Mouse (Mus musculus): ENCODE data around the gene Gm29797. TPM values are rescaled to one million over a fixed set of nuclear protein-coding genes. Genes with fewer than 3 reads are reported as not detected.

The Gm29797 gene
- polyA plus RNA-seq, 1 experiment from 2014 or later, result not detected

- Histone ChIP-seq H3K27me3 (replicated peaks; ENCODE audit: low read depth, poor library complexity, severe bottlenecking) (no peaks in the 10 kb centered on the region), H3K9me3 (no peaks in the 10 kb centered on the region), H3K36me3 (replicated peaks) (peaks cover 42% of the 10 kb centered on the region), H3K27ac (replicated peaks) (no peak overlapping the region), H3K4me3 (no peak overlapping the region), H3K4me1 (peaks cover 34% of the 10 kb centered on the region)
- 84% methylated on average over 7 of the region's 7 CpGs for WGBS
- no peak for DNase-seq (ENCODE audit: low spot score)
These were observed 1.7 kb downstream of the Gm29797 start for GRCm38 (mm10) chr2:181658528-181658927.

DNA sequence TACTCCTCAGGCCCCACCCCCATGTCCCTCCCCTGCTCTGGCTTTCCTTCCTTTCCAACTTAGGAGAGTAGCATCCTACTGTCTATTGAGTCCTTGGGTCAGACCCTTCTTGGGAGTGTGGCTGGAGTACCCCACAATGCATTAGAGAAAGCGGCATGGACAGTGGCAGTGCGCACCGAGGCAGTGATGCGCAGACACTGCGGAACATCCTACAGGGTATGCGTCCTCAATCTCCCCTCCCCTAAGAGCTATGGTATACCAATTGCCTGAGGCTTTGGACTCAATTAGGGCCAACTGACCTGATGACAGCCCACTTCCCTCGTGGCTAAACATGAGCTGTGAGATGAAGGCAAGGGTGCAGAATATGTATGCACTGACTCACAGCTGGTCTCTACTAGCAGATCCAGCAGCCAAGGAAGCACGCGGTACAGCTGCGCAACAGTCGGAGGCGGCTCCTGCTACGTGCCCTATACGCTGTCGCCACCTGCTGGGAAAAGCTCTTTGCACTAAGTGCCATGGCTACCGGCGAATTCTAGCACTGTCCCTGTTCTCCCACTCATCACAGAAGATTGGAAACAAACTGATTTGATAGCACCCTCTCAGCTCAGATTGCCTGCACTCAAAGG, 2.2 kb downstream of the Gm29797 start:
- peak; percentile 51 for DNase-seq (ENCODE audit: low spot score)
- H3K27me3 ChIP-seq (replicated peaks; ENCODE audit: low read depth, poor library complexity, severe bottlenecking), result no peaks in the 10 kb centered on the region
- H3K36me3 ChIP-seq (replicated peaks), result peaks cover 37% of the 10 kb centered on the region
- H3K27ac ChIP-seq (replicated peaks), result no peak overlapping the region
- H3K4me3 ChIP-seq, result no peak overlapping the region
- H3K9me3 ChIP-seq, result no peaks in the 10 kb centered on the region
- peaks cover 38% of the 10 kb centered on the region for H3K4me1 ChIP-seq
- 36% methylated on average over 17 of the region's 17 CpGs for WGBS

DNA sequence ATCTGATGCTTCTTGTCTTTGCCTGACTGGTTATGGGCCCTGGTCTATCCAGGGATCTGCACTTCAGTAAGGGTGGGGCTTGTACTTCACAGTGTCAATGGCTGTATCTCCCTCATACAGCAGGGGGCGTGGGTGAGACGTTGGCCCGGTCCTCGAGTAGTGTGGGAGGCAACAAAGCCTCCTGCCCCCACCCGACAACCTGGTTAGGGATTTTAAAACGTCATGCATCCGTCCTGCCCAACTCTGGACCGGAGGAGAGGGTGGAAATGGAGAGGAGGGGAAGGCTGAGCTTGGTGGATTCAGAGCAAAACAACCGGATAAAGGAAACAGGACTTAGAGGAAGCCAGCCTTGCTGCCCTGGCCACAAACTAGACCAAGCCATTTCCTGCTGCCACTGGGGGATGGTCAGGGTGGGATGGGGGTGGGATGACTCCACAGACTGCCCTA, 2.8 kb downstream of the Gm29797 start:
- H3K36me3 ChIP-seq (replicated peaks), result peaks cover 31% of the 10 kb centered on the region
- peak overlapping the region; percentile 54 for H3K27ac ChIP-seq (replicated peaks)
- 10% methylated on average over 9 of the region's 9 CpGs for WGBS
- H3K27me3 ChIP-seq (replicated peaks; ENCODE audit: low read depth, poor library complexity, severe bottlenecking), result no peaks in the 10 kb centered on the region
- no peaks in the 10 kb centered on the region for H3K9me3 ChIP-seq
- H3K4me1 ChIP-seq, result peaks cover 38% of the 10 kb centered on the region
- H3K4me3 ChIP-seq, result peak overlapping the region; percentile 4; the same call in 1 of the 2 replicates
- peak; percentile 75 for DNase-seq (ENCODE audit: low spot score)

- H3K9me3 ChIP-seq, result no peaks in the 10 kb centered on the region
- H3K27ac ChIP-seq (replicated peaks), result peak overlapping the region; percentile 69
- no peak for DNase-seq (ENCODE audit: low spot score)
- no peaks in the 10 kb centered on the region; the same call in 1 of the 2 replicates for H3K36me3 ChIP-seq (replicated peaks)
- peaks cover 34% of the 10 kb centered on the region for H3K4me1 ChIP-seq
- 85% methylated on average over 3 of the region's 3 CpGs for WGBS
- no peak overlapping the region for H3K4me3 ChIP-seq
- H3K27me3 ChIP-seq (replicated peaks; ENCODE audit: low read depth, poor library complexity, severe bottlenecking), result peaks cover 8% of the 10 kb centered on the region
These were observed 5.9 kb downstream of the Gm29797 start for GRCm38 (mm10) chr2:181662620-181663297.

DNA sequence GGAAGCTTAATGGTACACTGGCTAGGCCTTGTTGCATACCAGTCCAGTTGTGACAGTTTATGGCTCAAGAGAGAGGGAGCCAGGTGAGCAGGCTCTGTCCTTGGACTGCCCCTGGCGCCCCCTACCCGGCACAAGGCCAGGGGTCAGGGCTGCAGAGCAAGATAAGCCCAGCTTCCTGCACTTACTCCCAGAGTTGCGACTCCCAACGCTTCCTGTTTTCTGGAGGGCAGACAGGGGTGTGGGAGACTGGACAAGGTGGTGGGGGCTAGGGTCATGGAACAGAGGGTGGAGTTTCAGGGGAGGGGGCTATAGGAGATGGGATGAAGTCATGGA, 6.4 kb downstream of the Gm29797 start:
- DNase-seq (ENCODE audit: low spot score), result no peak
- peaks cover 34% of the 10 kb centered on the region for H3K4me1 ChIP-seq
- H3K27ac ChIP-seq (replicated peaks), result peak overlapping the region; percentile 69
- 14% methylated on average over 4 of the region's 4 CpGs for WGBS
- no peak overlapping the region for H3K4me3 ChIP-seq
- peaks cover 13% of the 10 kb centered on the region for H3K27me3 ChIP-seq (replicated peaks; ENCODE audit: low read depth, poor library complexity, severe bottlenecking)
- H3K9me3 ChIP-seq, result no peaks in the 10 kb centered on the region
- no peaks in the 10 kb centered on the region; the same call in 1 of the 2 replicates for H3K36me3 ChIP-seq (replicated peaks)

GRCm38 (mm10) chr2:181670285-181670912, 13.6 kb downstream of the Gm29797 start:
- H3K36me3 ChIP-seq (replicated peaks), result no peaks in the 10 kb centered on the region
- H3K4me1 ChIP-seq, result peaks cover 42% of the 10 kb centered on the region
- peaks cover 81% of the 10 kb centered on the region for H3K27me3 ChIP-seq (replicated peaks; ENCODE audit: low read depth, poor library complexity, severe bottlenecking)
- peak; percentile 59 for DNase-seq (ENCODE audit: low spot score)
- WGBS, result 3% methylated on average over 56 of the region's 56 CpGs
- peak overlapping the region; percentile 60 for H3K4me3 ChIP-seq
- H3K9me3 ChIP-seq, result no peaks in the 10 kb centered on the region
- peak overlapping the region; percentile 61 for H3K27ac ChIP-seq (replicated peaks)

- no peaks in the 10 kb centered on the region for H3K36me3 ChIP-seq (replicated peaks)
- H3K27me3 ChIP-seq (replicated peaks; ENCODE audit: low read depth, poor library complexity, severe bottlenecking), result peaks cover 81% of the 10 kb centered on the region
- DNase-seq (ENCODE audit: low spot score), result no peak
- H3K27ac ChIP-seq (replicated peaks), result peak overlapping the region; percentile 61
- WGBS, result 1% methylated on average over 41 of the region's 41 CpGs
- peaks cover 47% of the 10 kb centered on the region for H3K4me1 ChIP-seq
- no peaks in the 10 kb centered on the region for H3K9me3 ChIP-seq
- peak overlapping the region; percentile 60 for H3K4me3 ChIP-seq
These were observed 14.1 kb downstream of the Gm29797 start for GRCm38 (mm10) chr2:181670913-181671311.

GRCm38 (mm10) chr2:181671326-181671725, 14.5 kb downstream of the Gm29797 start, which contains the start of gene Sox18:
Sox18 (minus strand) TSS chr2:181671640.
- Histone ChIP-seq H3K4me1 (peaks cover 51% of the 10 kb centered on the region), H3K9me3 (no peaks in the 10 kb centered on the region), H3K4me3 (peak within 1 kb of the TSS; percentile 60), H3K27ac (replicated peaks) (peak within 1 kb of the TSS; percentile 61), H3K36me3 (replicated peaks) (no peaks in the 10 kb centered on the region), H3K27me3 (replicated peaks; ENCODE audit: low read depth, poor library complexity, severe bottlenecking) (peaks cover 81% of the 10 kb centered on the region)
- under 1% methylated on average over 43 of the region's 43 CpGs for WGBS
- DNase-seq (ENCODE audit: low spot score), result peak; percentile 70

DNA sequence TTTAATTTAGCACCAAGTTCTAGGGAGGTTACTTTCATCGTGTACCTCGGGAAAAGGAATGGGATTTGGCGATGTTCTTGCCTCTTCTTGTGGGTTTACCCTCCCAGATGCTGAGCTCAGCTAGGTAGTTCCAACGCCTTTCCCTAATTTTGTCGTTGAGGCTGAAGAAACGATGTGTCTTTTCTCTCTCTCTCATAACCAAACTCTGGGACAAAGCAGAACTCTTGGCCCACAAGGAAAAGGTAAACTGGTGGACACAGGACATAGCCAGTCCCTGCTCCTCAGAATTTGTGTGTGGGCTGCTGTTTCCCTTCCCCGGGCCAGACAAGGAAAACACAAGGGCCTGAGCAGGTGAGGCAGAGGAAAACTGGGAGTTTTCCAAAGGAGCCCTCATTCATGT, 15.2 kb downstream of the Gm29797 start:
- Histone ChIP-seq H3K9me3 (no peaks in the 10 kb centered on the region), H3K4me1 (peaks cover 54% of the 10 kb centered on the region), H3K36me3 (replicated peaks) (no peaks in the 10 kb centered on the region), H3K27me3 (replicated peaks; ENCODE audit: low read depth, poor library complexity, severe bottlenecking) (peaks cover 83% of the 10 kb centered on the region), H3K27ac (replicated peaks) (no peak overlapping the region), H3K4me3 (peak overlapping the region; percentile 60)
- WGBS, result 23% methylated on average over 7 of the region's 7 CpGs
- DNase-seq (ENCODE audit: low spot score), result no peak

DNA sequence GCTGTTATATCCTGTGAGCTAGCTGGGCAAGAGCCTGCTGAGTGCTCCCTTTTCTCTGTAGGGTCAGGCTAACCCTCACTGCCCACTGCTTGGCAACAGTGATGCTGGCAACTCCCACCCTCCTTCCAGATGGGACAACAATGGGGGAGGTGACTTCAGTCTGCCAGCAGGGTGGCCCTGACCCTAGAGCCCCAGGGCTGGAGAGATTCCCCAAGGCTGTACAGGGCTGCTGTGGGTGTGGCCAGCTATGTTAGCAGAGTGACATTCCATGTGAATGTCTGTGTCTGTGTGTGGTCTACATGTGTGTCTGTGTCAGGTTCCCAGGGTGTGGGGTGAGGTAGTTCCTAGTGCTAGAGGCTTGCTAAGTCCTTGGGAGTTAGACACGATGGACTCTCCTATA, 16.7 kb downstream of the Gm29797 start:
- no peak for DNase-seq (ENCODE audit: low spot score)
- Histone ChIP-seq H3K4me1 (peaks cover 57% of the 10 kb centered on the region), H3K27me3 (replicated peaks; ENCODE audit: low read depth, poor library complexity, severe bottlenecking) (peaks cover 81% of the 10 kb centered on the region), H3K4me3 (0 out of 2 replicates have a peak overlapping the region, but pooled peaks have one; percentile 12), H3K9me3 (no peaks in the 10 kb centered on the region), H3K27ac (replicated peaks) (peak overlapping the region; percentile 5; the same call in 1 of the 2 replicates), H3K36me3 (replicated peaks) (no peaks in the 10 kb centered on the region)
- 48% methylated on average over 1 of the region's 1 CpGs for WGBS

- no peak overlapping the region; the same call in 1 of the 2 replicates for H3K27ac ChIP-seq (replicated peaks)
- H3K4me1 ChIP-seq, result peaks cover 64% of the 10 kb centered on the region
- WGBS, result 80% methylated on average over 4 of the region's 4 CpGs
- H3K36me3 ChIP-seq (replicated peaks), result no peaks in the 10 kb centered on the region
- H3K27me3 ChIP-seq (replicated peaks; ENCODE audit: low read depth, poor library complexity, severe bottlenecking), result peaks cover 66% of the 10 kb centered on the region
- no peaks in the 10 kb centered on the region for H3K9me3 ChIP-seq
- no peak for DNase-seq (ENCODE audit: low spot score)
- H3K4me3 ChIP-seq, result 0 out of 2 replicates have a peak overlapping the region, but pooled peaks have one; percentile 47
These were observed 18.1 kb downstream of the Gm29797 start for GRCm38 (mm10) chr2:181674934-181675333.

- peaks cover 61% of the 10 kb centered on the region for H3K27me3 ChIP-seq (replicated peaks; ENCODE audit: low read depth, poor library complexity, severe bottlenecking)
- peak overlapping the region; percentile 73 for H3K27ac ChIP-seq (replicated peaks)
- peak; percentile 74 for DNase-seq (ENCODE audit: low spot score)
- no peaks in the 10 kb centered on the region for H3K36me3 ChIP-seq (replicated peaks)
- no peaks in the 10 kb centered on the region for H3K9me3 ChIP-seq
- peaks cover 61% of the 10 kb centered on the region for H3K4me1 ChIP-seq
- peak overlapping the region; percentile 47 for H3K4me3 ChIP-seq
- WGBS, result 2% methylated on average over 14 of the region's 14 CpGs
These were observed 18.6 kb downstream of the Gm29797 start for GRCm38 (mm10) chr2:181675454-181675853.
